Mouse (Mus musculus): ENCODE measurements at regions not wholly inside any gene's neighbourhood (a gene's known extent, or its start where the extent isn't known, plus 50 kb on each side); places are given as distances from the start of the nearest gene placed in this dataset.

DNA sequence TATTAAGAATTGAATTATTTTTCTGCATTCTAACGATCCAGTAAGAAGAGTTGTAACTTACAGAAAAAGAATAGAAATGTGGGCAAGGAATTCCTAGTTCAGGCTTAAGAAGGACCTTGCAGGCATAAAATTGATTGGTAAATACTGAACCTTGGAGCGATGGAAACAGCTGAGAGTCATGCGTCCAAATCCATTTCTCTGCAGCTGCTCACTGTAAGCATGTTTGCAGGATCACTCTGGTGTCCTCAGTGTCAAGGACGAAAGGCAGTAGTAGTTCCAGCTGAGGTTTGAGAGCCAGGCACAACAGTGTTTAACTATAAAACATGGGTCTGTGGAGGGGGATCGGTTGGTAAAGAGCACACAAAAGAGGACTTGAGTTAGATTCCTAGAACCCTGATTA is 89.1 kb upstream of the Rgma start:
- Histone ChIP-seq H3K9ac (no peak overlapping the region), H3K4me3 (no peak overlapping the region), H3K27ac (ENCODE audit: poor library complexity, severe bottlenecking) (no peak overlapping the region), H3K4me2 (no peak overlapping the region), H3K9me3 (replicated peaks) (no peaks in the 10 kb centered on the region), H3K27me3 (replicated peaks) (no peaks in the 10 kb centered on the region), H3K36me3 (no peaks in the 10 kb centered on the region), H3K4me1 (replicated peaks) (no peaks in the 10 kb centered on the region)
- 77% methylated on average over 5 of the region's 5 CpGs for WGBS
- no peak for ATAC-seq (ENCODE audit: insufficient number of reproducible peaks, low FRiP score)

DNA sequence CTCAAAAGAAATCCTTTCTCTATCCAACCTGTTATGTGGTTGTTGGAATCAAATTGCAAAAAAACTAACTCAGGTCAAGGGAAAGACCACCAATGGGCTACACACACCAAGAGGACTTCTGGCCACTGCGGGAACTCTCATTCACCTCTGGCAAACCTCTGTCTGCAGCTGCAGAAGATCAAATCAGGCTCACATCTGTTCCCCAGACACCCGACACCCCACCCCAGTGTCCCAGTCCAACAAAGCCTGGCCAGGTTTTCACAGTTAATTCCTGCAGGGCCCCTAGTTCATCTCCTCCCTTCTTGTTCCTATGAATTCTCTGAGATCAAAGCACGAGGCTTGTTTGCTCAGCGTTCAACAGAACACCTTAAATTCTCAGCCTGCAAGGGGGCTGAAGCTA is 82.0 kb upstream of the Rgma start:
- H3K9ac ChIP-seq, result no peak overlapping the region
- 41% methylated on average over 4 of the region's 4 CpGs for WGBS
- no peak overlapping the region for H3K27ac ChIP-seq (ENCODE audit: poor library complexity, severe bottlenecking)
- no peak for ATAC-seq (ENCODE audit: insufficient number of reproducible peaks, low FRiP score)
- H3K4me2 ChIP-seq, result no peak overlapping the region
- H3K27me3 ChIP-seq (replicated peaks), result no peaks in the 10 kb centered on the region
- no peaks in the 10 kb centered on the region for H3K36me3 ChIP-seq
- H3K4me1 ChIP-seq (replicated peaks), result no peaks in the 10 kb centered on the region
- no peak overlapping the region for H3K4me3 ChIP-seq
- 0 out of 2 replicates have a peak, but pooled peaks cover 2% of the 10 kb centered on the region for H3K9me3 ChIP-seq (replicated peaks)

DNA sequence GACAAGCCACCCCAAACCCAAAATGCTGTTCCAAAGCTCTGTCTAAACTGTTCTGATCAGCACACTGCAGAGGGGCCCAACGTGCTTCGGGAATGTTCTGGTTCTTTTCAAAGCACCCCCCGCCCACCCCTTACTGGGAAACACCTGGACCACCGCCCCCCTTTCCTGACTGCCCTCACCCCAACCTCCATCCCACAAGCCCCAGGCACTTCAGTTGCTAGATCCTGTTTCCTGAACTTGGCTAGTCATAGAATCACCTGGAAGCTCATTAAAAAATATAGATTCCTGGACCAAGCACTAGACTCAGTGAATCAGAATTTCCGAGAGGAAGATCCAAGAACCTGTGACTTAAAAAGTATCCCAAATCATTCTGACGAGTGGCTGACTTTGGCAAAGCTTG is 80.9 kb upstream of the Rgma start:
- Histone ChIP-seq H3K4me2 (no peak overlapping the region), H3K9ac (no peak overlapping the region), H3K36me3 (no peaks in the 10 kb centered on the region), H3K27me3 (replicated peaks) (no peaks in the 10 kb centered on the region), H3K4me3 (no peak overlapping the region), H3K27ac (ENCODE audit: poor library complexity, severe bottlenecking) (no peak overlapping the region), H3K4me1 (replicated peaks) (no peaks in the 10 kb centered on the region), H3K9me3 (replicated peaks) (0 out of 2 replicates have a peak, but pooled peaks cover 2% of the 10 kb centered on the region)
- ATAC-seq (ENCODE audit: insufficient number of reproducible peaks, low FRiP score), result no peak
- WGBS, result 79% methylated on average over 6 of the region's 6 CpGs

DNA sequence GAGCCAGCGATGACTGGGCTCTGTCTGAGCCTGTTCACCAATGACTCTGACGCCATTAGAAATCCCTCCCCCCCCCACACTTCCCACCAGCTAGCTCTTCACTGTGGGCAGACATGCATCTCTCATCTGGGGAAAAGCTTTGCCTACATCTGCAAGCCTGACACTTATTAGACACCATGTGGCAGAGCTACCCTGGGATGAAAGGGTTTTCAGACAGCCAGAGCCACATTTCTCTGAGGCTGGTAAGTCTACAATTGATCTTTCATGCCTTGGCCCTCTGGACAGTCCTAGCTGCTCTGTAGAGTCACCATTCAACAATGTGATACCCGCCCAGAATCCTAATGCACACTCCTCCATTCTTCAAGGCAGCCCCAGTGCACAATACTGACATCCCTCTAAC is 72.8 kb upstream of the Rgma start:
- Histone ChIP-seq H3K4me1 (replicated peaks) (no peaks in the 10 kb centered on the region), H3K27ac (ENCODE audit: poor library complexity, severe bottlenecking) (no peak overlapping the region), H3K4me2 (no peak overlapping the region), H3K9me3 (replicated peaks) (no peaks in the 10 kb centered on the region), H3K27me3 (replicated peaks) (peaks cover 21% of the 10 kb centered on the region), H3K4me3 (no peak overlapping the region), H3K9ac (no peak overlapping the region), H3K36me3 (no peaks in the 10 kb centered on the region)
- 77% methylated on average over 3 of the region's 3 CpGs for WGBS
- no peak for ATAC-seq (ENCODE audit: insufficient number of reproducible peaks, low FRiP score)

DNA sequence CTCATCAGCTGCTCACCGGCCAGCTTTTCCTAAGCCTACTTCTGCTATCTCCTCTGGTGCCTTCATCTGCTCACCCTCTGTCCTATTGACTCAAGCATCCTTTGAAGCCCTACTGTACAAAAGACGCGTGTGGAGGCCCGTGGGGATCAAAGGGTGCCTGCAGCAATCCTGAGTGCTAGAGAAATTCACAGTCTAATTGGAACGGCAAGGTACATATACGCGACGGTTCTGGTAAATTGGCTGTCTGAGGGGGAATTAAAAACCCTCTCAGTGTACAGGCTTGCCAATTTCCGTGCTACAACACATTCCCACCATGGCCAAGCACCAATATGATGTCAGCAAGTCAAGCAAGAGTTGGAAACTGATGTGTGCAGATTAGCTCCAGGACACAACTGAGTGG is 71.5 kb upstream of the Rgma start:
- WGBS, result 67% methylated on average over 9 of the region's 9 CpGs
- Histone ChIP-seq H3K9me3 (replicated peaks) (no peaks in the 10 kb centered on the region), H3K36me3 (no peaks in the 10 kb centered on the region), H3K4me3 (no peak overlapping the region), H3K9ac (no peak overlapping the region), H3K27ac (ENCODE audit: poor library complexity, severe bottlenecking) (no peak overlapping the region), H3K27me3 (replicated peaks) (peaks cover 31% of the 10 kb centered on the region), H3K4me1 (replicated peaks) (no peaks in the 10 kb centered on the region), H3K4me2 (no peak overlapping the region)
- ATAC-seq (ENCODE audit: insufficient number of reproducible peaks, low FRiP score), result no peak

DNA sequence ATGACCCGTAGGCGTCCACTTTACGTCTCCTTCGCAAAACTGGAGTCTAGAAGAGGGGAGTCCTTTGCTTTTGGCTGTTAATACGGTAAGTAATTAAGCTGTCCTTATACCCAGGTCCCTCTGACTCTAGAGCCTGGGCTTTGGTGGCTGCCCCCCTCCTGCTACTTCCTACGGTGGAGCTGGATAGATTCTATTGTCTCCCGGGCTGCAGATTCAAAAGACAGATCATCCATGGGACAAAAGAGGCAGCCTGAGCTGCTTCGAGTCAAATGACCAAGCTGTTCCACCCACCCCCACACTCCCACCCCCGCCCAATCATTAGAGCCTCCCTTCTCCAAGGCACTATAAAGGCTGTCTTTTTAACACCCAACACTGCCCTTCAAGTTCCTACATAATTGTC is 70.5 kb upstream of the Rgma start:
- no peaks in the 10 kb centered on the region for H3K36me3 ChIP-seq
- 30% methylated on average over 9 of the region's 9 CpGs for WGBS
- ATAC-seq (ENCODE audit: insufficient number of reproducible peaks, low FRiP score), result no peak
- H3K27ac ChIP-seq (ENCODE audit: poor library complexity, severe bottlenecking), result no peak overlapping the region
- no peaks in the 10 kb centered on the region for H3K4me1 ChIP-seq (replicated peaks)
- H3K9ac ChIP-seq, result no peak overlapping the region
- no peaks in the 10 kb centered on the region for H3K9me3 ChIP-seq (replicated peaks)
- H3K4me3 ChIP-seq, result no peak overlapping the region
- H3K4me2 ChIP-seq, result no peak overlapping the region
- peaks cover 31% of the 10 kb centered on the region for H3K27me3 ChIP-seq (replicated peaks)

DNA sequence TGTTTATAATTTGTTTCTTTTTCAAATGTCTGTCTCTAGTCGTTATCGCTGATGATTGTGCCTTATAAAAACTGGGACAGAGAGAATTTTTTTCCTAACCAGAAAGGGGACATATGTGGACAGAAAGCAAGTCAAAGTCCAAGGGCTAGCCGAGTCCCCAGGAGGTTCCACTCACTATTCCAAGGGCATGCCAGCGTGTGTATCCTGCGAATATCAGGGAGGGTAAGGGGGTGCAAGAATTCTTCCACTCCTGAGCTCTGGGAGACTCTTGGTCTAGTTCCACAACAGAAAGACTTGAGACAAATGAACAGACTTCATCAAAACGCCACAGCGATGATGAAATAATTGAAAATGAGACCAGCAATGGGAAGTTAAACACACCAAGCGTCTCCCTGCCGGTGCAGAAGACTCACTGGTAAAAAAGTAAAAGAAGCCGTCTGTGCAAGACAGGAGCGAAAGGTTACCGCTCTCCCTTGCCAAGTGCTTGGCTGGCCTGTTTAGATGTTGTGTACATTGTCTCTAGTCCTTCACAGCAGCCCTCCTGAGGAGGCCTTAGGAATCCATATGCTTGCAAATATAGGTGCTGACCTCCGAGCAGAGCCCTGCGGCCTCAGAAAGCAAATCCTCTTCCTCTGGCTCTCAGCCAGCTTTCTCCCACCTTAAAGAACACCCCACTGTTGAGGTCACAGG is 69.9 kb upstream of the Rgma start:
- 33% methylated on average over 14 of the region's 14 CpGs for WGBS
- Histone ChIP-seq H3K36me3 (no peaks in the 10 kb centered on the region), H3K9ac (no peak overlapping the region), H3K4me1 (replicated peaks) (no peaks in the 10 kb centered on the region), H3K4me3 (no peak overlapping the region), H3K27me3 (replicated peaks) (peaks cover 31% of the 10 kb centered on the region), H3K9me3 (replicated peaks) (no peaks in the 10 kb centered on the region), H3K27ac (ENCODE audit: poor library complexity, severe bottlenecking) (no peak overlapping the region), H3K4me2 (no peak overlapping the region)
- ATAC-seq (ENCODE audit: insufficient number of reproducible peaks, low FRiP score), result no peak

DNA sequence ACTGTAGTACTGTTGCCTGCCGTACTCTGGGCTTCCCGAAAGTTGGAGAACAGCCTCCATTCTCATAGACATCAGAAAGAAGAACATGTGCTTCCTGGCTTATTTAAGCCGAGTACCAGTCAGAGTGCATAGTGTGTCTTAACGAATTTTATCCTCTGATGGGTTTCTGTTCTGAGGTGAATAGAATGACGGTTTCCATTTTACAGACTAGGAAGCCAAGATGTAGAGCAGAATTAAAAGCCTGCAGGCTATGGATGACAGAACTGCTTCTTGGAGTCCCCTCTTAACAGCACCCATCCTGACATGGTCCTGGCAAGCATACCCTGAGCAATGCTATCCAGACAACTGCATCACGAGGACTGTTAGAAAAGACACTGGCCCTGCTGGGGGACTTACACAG is 69.0 kb upstream of the Rgma start:
- no peak for ATAC-seq (ENCODE audit: insufficient number of reproducible peaks, low FRiP score)
- WGBS, result 57% methylated on average over 6 of the region's 6 CpGs
- no peaks in the 10 kb centered on the region for H3K9me3 ChIP-seq (replicated peaks)
- H3K36me3 ChIP-seq, result no peaks in the 10 kb centered on the region
- no peak overlapping the region for H3K27ac ChIP-seq (ENCODE audit: poor library complexity, severe bottlenecking)
- H3K27me3 ChIP-seq (replicated peaks), result peaks cover 31% of the 10 kb centered on the region
- no peak overlapping the region for H3K9ac ChIP-seq
- no peak overlapping the region for H3K4me2 ChIP-seq
- H3K4me3 ChIP-seq, result no peak overlapping the region
- H3K4me1 ChIP-seq (replicated peaks), result no peaks in the 10 kb centered on the region

DNA sequence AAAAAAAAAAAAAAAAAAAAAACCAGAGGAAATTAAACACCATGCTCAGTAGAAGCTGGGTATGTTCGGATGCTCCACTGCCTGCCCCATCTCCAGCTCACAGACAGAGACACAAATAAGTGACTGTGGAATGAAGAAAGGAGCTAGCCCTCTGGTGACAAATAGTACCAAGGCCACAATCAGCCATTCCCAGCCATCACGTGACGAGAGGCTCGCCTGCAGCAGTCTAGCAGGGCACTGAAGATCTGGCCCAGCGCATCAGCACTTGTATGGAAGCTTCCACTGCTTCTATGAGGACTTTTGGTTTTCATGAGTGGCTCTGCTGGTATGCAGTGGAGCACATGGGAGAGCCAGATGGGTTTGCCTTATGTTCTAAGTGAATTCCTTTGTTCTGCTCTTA is 68.6 kb upstream of the Rgma start:
- H3K4me2 ChIP-seq, result no peak overlapping the region
- H3K9ac ChIP-seq, result no peak overlapping the region
- H3K9me3 ChIP-seq (replicated peaks), result no peaks in the 10 kb centered on the region
- H3K4me3 ChIP-seq, result no peak overlapping the region
- no peaks in the 10 kb centered on the region for H3K36me3 ChIP-seq
- WGBS, result 61% methylated on average over 5 of the region's 5 CpGs
- no peak for ATAC-seq (ENCODE audit: insufficient number of reproducible peaks, low FRiP score)
- no peaks in the 10 kb centered on the region for H3K4me1 ChIP-seq (replicated peaks)
- peaks cover 31% of the 10 kb centered on the region for H3K27me3 ChIP-seq (replicated peaks)
- no peak overlapping the region for H3K27ac ChIP-seq (ENCODE audit: poor library complexity, severe bottlenecking)

DNA sequence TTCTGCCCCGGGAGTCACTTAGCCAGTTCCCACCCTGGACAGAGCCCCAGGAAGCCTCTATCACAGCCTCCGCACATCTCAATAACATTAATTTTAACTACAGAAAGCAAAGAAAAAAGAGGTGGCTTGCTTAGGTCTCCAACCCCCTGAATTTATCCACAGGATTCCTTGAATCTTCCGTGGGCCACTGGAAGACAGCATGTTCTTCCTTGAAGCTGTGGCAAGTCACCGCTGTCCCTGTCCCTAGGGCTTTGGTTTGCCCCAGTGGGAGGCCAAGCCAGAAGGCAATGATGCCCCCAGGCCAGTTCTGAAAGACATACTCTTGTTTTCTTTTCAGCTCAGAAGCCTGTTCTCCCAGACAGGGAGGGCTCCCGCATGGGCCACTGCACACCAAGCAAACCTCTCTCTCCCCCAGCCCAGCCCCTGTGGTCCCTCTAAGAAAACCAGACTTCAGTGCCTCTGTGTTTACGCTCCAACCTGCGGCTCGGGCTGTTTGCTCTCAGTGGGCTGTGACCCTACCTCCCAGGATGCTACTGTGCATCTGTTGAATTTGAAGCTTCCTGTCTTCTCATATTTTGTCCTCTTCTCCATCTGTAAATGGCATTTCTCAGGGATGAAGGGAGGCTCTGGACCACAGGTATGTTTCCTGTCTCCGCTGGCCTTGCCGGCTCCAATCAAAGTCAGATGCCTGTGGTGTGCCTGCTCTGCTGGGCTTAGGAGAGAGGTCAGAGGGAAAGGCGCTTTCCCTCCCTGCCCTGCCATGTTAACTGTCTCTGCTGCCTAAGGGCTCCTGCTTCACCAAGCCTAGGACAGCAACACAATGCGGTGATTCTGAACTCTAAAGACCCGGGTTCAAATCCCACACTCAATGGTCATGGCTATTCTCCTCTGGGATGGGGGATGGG is 67.5 kb upstream of the Rgma start:
- no peaks in the 10 kb centered on the region for H3K9me3 ChIP-seq (replicated peaks)
- no peak overlapping the region for H3K4me2 ChIP-seq
- H3K36me3 ChIP-seq, result no peaks in the 10 kb centered on the region
- peaks cover 31% of the 10 kb centered on the region for H3K27me3 ChIP-seq (replicated peaks)
- ATAC-seq (ENCODE audit: insufficient number of reproducible peaks, low FRiP score), result no peak
- WGBS, result 43% methylated on average over 13 of the region's 13 CpGs
- no peak overlapping the region for H3K4me3 ChIP-seq
- H3K9ac ChIP-seq, result no peak overlapping the region
- no peak overlapping the region for H3K27ac ChIP-seq (ENCODE audit: poor library complexity, severe bottlenecking)
- no peaks in the 10 kb centered on the region for H3K4me1 ChIP-seq (replicated peaks)

DNA sequence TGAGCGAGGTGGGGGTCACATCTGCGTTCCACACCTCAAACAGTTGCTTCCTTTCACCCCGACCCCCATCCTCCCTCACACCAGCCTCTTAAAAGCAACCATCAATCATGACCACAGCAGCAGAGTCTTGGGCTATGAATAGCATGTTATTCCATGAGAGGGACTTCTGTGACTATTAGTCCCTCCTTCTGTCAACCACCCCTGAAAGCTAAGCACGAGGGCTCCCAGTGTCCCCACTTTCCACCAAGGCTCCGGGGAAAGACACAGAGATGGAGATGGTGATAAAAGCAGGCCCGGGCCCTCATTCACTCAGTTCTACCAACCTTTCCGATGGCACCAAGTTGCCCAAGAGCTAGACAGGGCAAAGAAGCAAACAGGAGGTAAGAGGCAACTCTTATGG is 66.3 kb upstream of the Rgma start:
- no peaks in the 10 kb centered on the region for H3K9me3 ChIP-seq (replicated peaks)
- no peak for ATAC-seq (ENCODE audit: insufficient number of reproducible peaks, low FRiP score)
- 70% methylated on average over 7 of the region's 7 CpGs for WGBS

More for the DNA sequence above, 66.3 kb upstream of the Rgma start:
- H3K27ac ChIP-seq (ENCODE audit: poor library complexity, severe bottlenecking), result no peak overlapping the region
- no peak overlapping the region for H3K4me3 ChIP-seq
- H3K4me2 ChIP-seq, result no peak overlapping the region
- no peak overlapping the region for H3K9ac ChIP-seq
- no peaks in the 10 kb centered on the region for H3K4me1 ChIP-seq (replicated peaks)
- H3K27me3 ChIP-seq (replicated peaks), result peaks cover 31% of the 10 kb centered on the region
- H3K36me3 ChIP-seq, result no peaks in the 10 kb centered on the region

All from heart, embryonic 12.5 days (tissue).